Mouse (Mus musculus) ES-Bruce4 (cell line): ENCODE data around the gene Dbh.

Experiments used
- CTCF ChIP-seq: IDR thresholded peaks from one replicate; pipeline ENCODE4 v1.8.1; 2011; ENCODE audit warnings: low read depth, low read length
- EP300 ChIP-seq: IDR thresholded peaks from 2 replicates; pipeline ENCODE4 v1.6.1; 2011; ENCODE audit warnings: low read depth, low read length; ENCODE audit not compliant: insufficient read depth
- POLR2A ChIP-seq: IDR thresholded peaks from one replicate; pipeline ENCODE4 v1.8.1; 2011; ENCODE audit warnings: low read length; ENCODE audit not compliant: insufficient read depth

DNA sequence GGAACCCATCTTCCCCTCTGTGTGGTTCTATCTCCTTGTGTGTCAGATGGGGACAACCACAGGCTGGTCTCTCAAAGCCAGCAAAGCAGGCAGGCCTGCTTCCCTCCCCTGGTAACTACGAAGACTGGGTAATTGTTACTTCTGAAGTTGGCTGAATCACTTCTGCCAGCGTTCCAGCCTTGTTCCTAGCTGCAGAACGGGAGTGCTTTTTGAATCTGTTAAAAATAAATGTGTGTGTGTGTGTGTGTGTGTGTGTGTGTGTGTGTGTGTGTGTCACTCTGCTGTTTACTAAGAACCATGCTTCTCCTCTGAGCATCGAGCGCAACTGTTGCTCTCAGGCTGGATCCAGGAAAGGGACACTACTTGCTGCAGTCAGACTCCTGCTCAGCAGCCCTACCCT, 1.2 kb upstream of the Dbh start:
- TF ChIP-seq POLR2A (no peak), CTCF (no peak), EP300 (no peak)
